Mouse (Mus musculus): ENCODE results near the gene Cib2. TPM values are rescaled to one million over a fixed set of nuclear protein-coding genes. Genes with fewer than 3 reads are reported as not detected.

Gene Cib2
- polyA plus RNA-seq, 1 experiment = 4.6 TPM

- Histone ChIP-seq H3K36me3 (ENCODE audit: control insufficient read depth, insufficient read depth, low read length, poor library complexity, severe bottlenecking) (no peaks in the 10 kb centered on the region), H3K27ac (ENCODE audit: insufficient read depth, low read length) (no peak overlapping the region), H3K9ac (ENCODE audit: low read depth, poor library complexity, severe bottlenecking) (no peak overlapping the region), H3K4me1 (ENCODE audit: control insufficient read depth, insufficient read depth, low read length) (no peaks in the 10 kb centered on the region), H3K4me3 (ENCODE audit: low read depth, low read length) (no peak overlapping the region), H3K9me3 (replicated peaks; ENCODE audit: control insufficient read depth, insufficient read depth, low read length, poor library complexity, severe bottlenecking) (no peaks in the 10 kb centered on the region), H3K27me3 (ENCODE audit: control insufficient read depth, insufficient read depth, low read length, poor library complexity, severe bottlenecking) (no peaks in the 10 kb centered on the region)
- no peak for TF ChIP-seq POLR2A (IDR thresholded peaks at IDR 0.05; ENCODE audit: insufficient read depth, low read length)
- no peak for TF ChIP-seq EP300 (IDR thresholded peaks at IDR 0.05; ENCODE audit: insufficient read depth, low read depth, low read length)
- no peak for TF ChIP-seq CTCF (IDR thresholded peaks at IDR 0.05; ENCODE audit: low read depth, low read length)
These were observed 39.7 kb downstream of the Cib2 start for GRCm38 (mm10) chr9:54520286-54520685.

GRCm38 (mm10) chr9:54518921-54519320 is 41.1 kb downstream of the Cib2 start:
- H3K27ac ChIP-seq (ENCODE audit: insufficient read depth, low read length) = no peak overlapping the region
- H3K9me3 ChIP-seq (replicated peaks; ENCODE audit: control insufficient read depth, insufficient read depth, low read length, poor library complexity, severe bottlenecking) = no peaks in the 10 kb centered on the region
- no peak for TF ChIP-seq EP300 (IDR thresholded peaks at IDR 0.05; ENCODE audit: insufficient read depth, low read depth, low read length)
- no peak overlapping the region for H3K4me3 ChIP-seq (ENCODE audit: low read depth, low read length)
- no peaks in the 10 kb centered on the region for H3K36me3 ChIP-seq (ENCODE audit: control insufficient read depth, insufficient read depth, low read length, poor library complexity, severe bottlenecking)
- H3K27me3 ChIP-seq (ENCODE audit: control insufficient read depth, insufficient read depth, low read length, poor library complexity, severe bottlenecking) = no peaks in the 10 kb centered on the region
- H3K9ac ChIP-seq (ENCODE audit: low read depth, poor library complexity, severe bottlenecking) = no peak overlapping the region
- no peaks in the 10 kb centered on the region for H3K4me1 ChIP-seq (ENCODE audit: control insufficient read depth, insufficient read depth, low read length)

- TF ChIP-seq EP300 (IDR thresholded peaks at IDR 0.05; ENCODE audit: insufficient read depth, low read depth, low read length) = no peak
- no peak for TF ChIP-seq POLR2A (IDR thresholded peaks at IDR 0.05; ENCODE audit: insufficient read depth, low read length)
- no peak for TF ChIP-seq CTCF (IDR thresholded peaks at IDR 0.05; ENCODE audit: low read depth, low read length)
- Histone ChIP-seq H3K9me3 (replicated peaks; ENCODE audit: control insufficient read depth, insufficient read depth, low read length, poor library complexity, severe bottlenecking) (no peaks in the 10 kb centered on the region), H3K27ac (ENCODE audit: insufficient read depth, low read length) (no peak overlapping the region), H3K4me3 (ENCODE audit: low read depth, low read length) (no peak overlapping the region), H3K36me3 (ENCODE audit: control insufficient read depth, insufficient read depth, low read length, poor library complexity, severe bottlenecking) (no peaks in the 10 kb centered on the region), H3K27me3 (ENCODE audit: control insufficient read depth, insufficient read depth, low read length, poor library complexity, severe bottlenecking) (no peaks in the 10 kb centered on the region), H3K4me1 (ENCODE audit: control insufficient read depth, insufficient read depth, low read length) (no peaks in the 10 kb centered on the region), H3K9ac (ENCODE audit: low read depth, poor library complexity, severe bottlenecking) (no peak overlapping the region)
These were observed 44.0 kb downstream of the Cib2 start for GRCm38 (mm10) chr9:54515991-54516390.

- Histone ChIP-seq H3K4me3 (ENCODE audit: low read depth, low read length) (no peak overlapping the region), H3K36me3 (ENCODE audit: control insufficient read depth, insufficient read depth, low read length, poor library complexity, severe bottlenecking) (no peaks in the 10 kb centered on the region), H3K9ac (ENCODE audit: low read depth, poor library complexity, severe bottlenecking) (no peak overlapping the region), H3K27ac (ENCODE audit: insufficient read depth, low read length) (no peak overlapping the region), H3K9me3 (replicated peaks; ENCODE audit: control insufficient read depth, insufficient read depth, low read length, poor library complexity, severe bottlenecking) (no peaks in the 10 kb centered on the region), H3K27me3 (ENCODE audit: control insufficient read depth, insufficient read depth, low read length, poor library complexity, severe bottlenecking) (no peaks in the 10 kb centered on the region), H3K4me1 (ENCODE audit: control insufficient read depth, insufficient read depth, low read length) (peaks cover 1% of the 10 kb centered on the region)
- TF ChIP-seq EP300 (IDR thresholded peaks at IDR 0.05; ENCODE audit: insufficient read depth, low read depth, low read length) (no peak), POLR2A (IDR thresholded peaks at IDR 0.05; ENCODE audit: insufficient read depth, low read length) (no peak), CTCF (IDR thresholded peaks at IDR 0.05; ENCODE audit: low read depth, low read length) (no peak)
These were observed 57.1 kb downstream of the Cib2 start for GRCm38 (mm10) chr9:54502873-54503272.

- H3K9me3 ChIP-seq (replicated peaks; ENCODE audit: control insufficient read depth, insufficient read depth, low read length, poor library complexity, severe bottlenecking) = no peaks in the 10 kb centered on the region
- no peaks in the 10 kb centered on the region for H3K36me3 ChIP-seq (ENCODE audit: control insufficient read depth, insufficient read depth, low read length, poor library complexity, severe bottlenecking)
- H3K27me3 ChIP-seq (ENCODE audit: control insufficient read depth, insufficient read depth, low read length, poor library complexity, severe bottlenecking) = no peaks in the 10 kb centered on the region
- H3K9ac ChIP-seq (ENCODE audit: low read depth, poor library complexity, severe bottlenecking) = no peak overlapping the region
- TF ChIP-seq CTCF (IDR thresholded peaks at IDR 0.05; ENCODE audit: low read depth, low read length) (no peak), EP300 (IDR thresholded peaks at IDR 0.05; ENCODE audit: insufficient read depth, low read depth, low read length) (no peak), POLR2A (IDR thresholded peaks at IDR 0.05; ENCODE audit: insufficient read depth, low read length) (no peak)
- H3K4me3 ChIP-seq (ENCODE audit: low read depth, low read length) = peak overlapping the region; percentile 31
- peaks cover 1% of the 10 kb centered on the region for H3K4me1 ChIP-seq (ENCODE audit: control insufficient read depth, insufficient read depth, low read length)
- H3K27ac ChIP-seq (ENCODE audit: insufficient read depth, low read length) = no peak overlapping the region
These were observed 57.9 kb downstream of the Cib2 start for GRCm38 (mm10) chr9:54502111-54502495.

GRCm38 (mm10) chr9:54501453-54502110 is 58.4 kb downstream of the Cib2 start, which contains the start of gene Dmxl2:
Gene Dmxl2 (minus strand): TSS chr9:54501626.
- no peaks in the 10 kb centered on the region for H3K27me3 ChIP-seq (ENCODE audit: control insufficient read depth, insufficient read depth, low read length, poor library complexity, severe bottlenecking)
- H3K27ac ChIP-seq (ENCODE audit: insufficient read depth, low read length) = no peak within 1 kb of the TSS
- H3K4me1 ChIP-seq (ENCODE audit: control insufficient read depth, insufficient read depth, low read length) = peaks cover 1% of the 10 kb centered on the region
- no peaks in the 10 kb centered on the region for H3K9me3 ChIP-seq (replicated peaks; ENCODE audit: control insufficient read depth, insufficient read depth, low read length, poor library complexity, severe bottlenecking)
- TF ChIP-seq CTCF (IDR thresholded peaks at IDR 0.05; ENCODE audit: low read depth, low read length) = no peak
- no peak for TF ChIP-seq EP300 (IDR thresholded peaks at IDR 0.05; ENCODE audit: insufficient read depth, low read depth, low read length)
- no peak for TF ChIP-seq POLR2A (IDR thresholded peaks at IDR 0.05; ENCODE audit: insufficient read depth, low read length)
- H3K4me3 ChIP-seq (ENCODE audit: low read depth, low read length) = peak within 1 kb of the TSS; percentile 93
- peak within 1 kb of the TSS; percentile 92 for H3K9ac ChIP-seq (ENCODE audit: low read depth, poor library complexity, severe bottlenecking)
- H3K36me3 ChIP-seq (ENCODE audit: control insufficient read depth, insufficient read depth, low read length, poor library complexity, severe bottlenecking) = no peaks in the 10 kb centered on the region
